Mouse (Mus musculus) liver, embryonic 11.5 days (tissue): Measurements from ENCODE around the gene Ccdc122. TPM values are rescaled to one million over a fixed set of nuclear protein-coding genes. Genes with fewer than 3 reads are reported as not detected.
"Not testable (repeated sequence)": the region's sequence is repeated elsewhere in the genome, so short reads cannot be mapped to it uniquely, and the experiment has no call there.

Experiments used
- ATAC-seq: fragments of 200-750 bp; cut with Nextera tagmentation; replicated peaks from 2 replicates; pipeline ENCODE4 v1.8.0; 2017; ENCODE audit warnings: moderate number of reproducible peaks, mild to moderate bottlenecking, moderate TSS enrichment, moderate library complexity; ENCODE audit not compliant: low FRiP score
- DNase-seq: peaks from one replicate; pipeline ENCODE4 v3.0.0-alpha.2; 2017; ENCODE audit warnings: low spot score
- H3K27ac ChIP-seq: fragments of 300-500 bp; sonication (generic); 2 replicates; pipeline ENCODE4 v1.5.1; 2014; ENCODE audit warnings: mild to moderate bottlenecking, low read depth, low read length, control low read depth
- H3K27me3 ChIP-seq: fragments of 300-500 bp; sonication (generic); replicated peaks from 2 replicates; pipeline ENCODE4 v1.6.1; 2014; ENCODE audit warnings: low read length, mixed read lengths; ENCODE audit not compliant: control insufficient read depth, insufficient read depth
- H3K36me3 ChIP-seq: fragments of 300-500 bp; sonication (generic); 2 replicates; pipeline ENCODE4 v1.6.1; 2014; ENCODE audit warnings: mild to moderate bottlenecking, low read length, moderate library complexity, mixed read lengths; ENCODE audit not compliant: control insufficient read depth, insufficient read depth
- H3K4me1 ChIP-seq: fragments of 300-500 bp; sonication (generic); replicated peaks from 2 replicates; pipeline ENCODE4 v1.6.1; 2014; ENCODE audit warnings: low read length, mixed read lengths; ENCODE audit not compliant: control insufficient read depth, insufficient read depth
- H3K4me2 ChIP-seq: fragments of 300-500 bp; sonication (generic); 2 replicates; pipeline ENCODE4 v1.6.1; 2014; ENCODE audit warnings: mild to moderate bottlenecking, control low read depth, moderate library complexity
- H3K4me3 ChIP-seq: fragments of 300-500 bp; sonication (generic); 2 replicates; pipeline ENCODE4 v1.5.1; 2014; ENCODE audit warnings: low read depth, low read length, control low read depth
- H3K9ac ChIP-seq: fragments of 300-500 bp; sonication (generic); 2 replicates; pipeline ENCODE4 v1.6.1; 2014; ENCODE audit warnings: low read depth, low read length, control low read depth
- H3K9me3 ChIP-seq: fragments of 300-500 bp; sonication (generic); 2 replicates; pipeline ENCODE4 v1.6.1; 2016; ENCODE audit warnings: low read length, inconsistent platforms, mixed read lengths; ENCODE audit not compliant: control insufficient read depth
- WGBS: fragments of 180-500 bp; shearing (Covaris S2); extraction: QIAGEN DNeasy Blood & Tissue Kit; methylation state at CpG from one replicate; pipeline ENCODE4 v1.1.7; 2014; 5-methylcytosine and 5-hydroxymethylcytosine counted together
- polyA plus RNA-seq: library from polyadenylated mRNA; unstranded; fragments of >200 nt; fragmentation: Nextera tagmentation; extraction: Ambion mirVana; gene quantifications from 2 replicates; pipeline ENCODE4 v1.2.1, GENCODE M21; 2014

The Ccdc122 gene
- polyA plus RNA-seq, 1 experiment from 2014 or later = 2.3 TPM

DNA sequence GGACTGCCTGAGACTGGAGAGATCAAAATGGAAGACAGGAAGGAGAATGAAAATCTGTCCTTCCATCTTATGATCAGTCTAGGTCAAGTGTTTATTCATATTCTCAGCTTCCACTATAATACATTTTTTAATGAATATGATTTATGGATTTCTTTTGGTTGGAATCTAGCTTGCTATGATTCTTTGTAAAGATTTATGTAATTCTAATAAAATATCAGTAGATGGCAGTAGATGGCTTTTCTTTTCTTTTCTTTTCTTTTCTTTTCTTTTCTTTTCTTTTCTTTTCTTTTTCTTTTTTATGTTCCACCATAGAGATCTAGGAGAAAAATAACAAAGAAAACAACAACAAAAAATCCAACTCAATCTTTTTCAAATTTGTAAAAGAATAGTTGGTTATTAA, 16.7 kb downstream of the Ccdc122 start:
- DNase-seq = no peak
- no peaks in the 10 kb centered on the region for H3K4me1 ChIP-seq

DNA sequence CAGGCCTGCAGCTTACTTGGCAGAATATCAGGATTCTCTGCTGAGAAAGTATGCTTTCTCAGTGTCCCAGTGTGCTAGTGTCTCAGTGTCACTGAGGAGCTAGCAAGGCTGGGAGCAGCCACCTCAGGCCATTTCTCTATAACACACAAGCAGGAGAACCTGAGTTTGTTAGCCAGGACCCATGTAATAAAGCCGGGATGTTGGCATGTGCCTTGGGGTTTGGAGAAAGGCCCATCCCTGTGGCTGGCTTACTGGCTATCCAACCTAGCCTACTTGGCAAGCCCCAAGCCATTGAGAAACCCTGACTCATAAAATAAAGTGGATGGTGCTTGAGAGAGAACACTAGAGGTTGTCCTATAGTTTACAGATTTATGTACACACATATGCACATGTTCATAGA, 32.8 kb downstream of the Ccdc122 start:
- WGBS = 94% methylated on average over 1 of the region's 1 CpGs
- DNase-seq (no peak), ATAC-seq (no peak)
- no peak overlapping the region for H3K4me2 ChIP-seq
- H3K36me3 ChIP-seq = no peaks in the 10 kb centered on the region
- no peak overlapping the region for H3K9ac ChIP-seq
- no peaks in the 10 kb centered on the region for H3K27me3 ChIP-seq
- H3K9me3 ChIP-seq = no peaks in the 10 kb centered on the region
- H3K4me1 ChIP-seq = no peaks in the 10 kb centered on the region
- no peak overlapping the region for H3K27ac ChIP-seq
- H3K4me3 ChIP-seq = no peak overlapping the region

More for the DNA sequence above, 16.7 kb downstream of the Ccdc122 start:
- Histone ChIP-seq H3K9ac (no peak overlapping the region), H3K9me3 (no peaks in the 10 kb centered on the region), H3K36me3 (no peaks in the 10 kb centered on the region), H3K4me2 (no peak overlapping the region), H3K4me3 (no peak overlapping the region), H3K27me3 (no peaks in the 10 kb centered on the region), H3K27ac (no peak overlapping the region)
- no peak for ATAC-seq

- H3K4me2 ChIP-seq = no peak overlapping the region
- H3K9me3 ChIP-seq = no peaks in the 10 kb centered on the region
- H3K9ac ChIP-seq = no peak overlapping the region
- no peak overlapping the region for H3K4me3 ChIP-seq
- WGBS = 82% methylated on average over 5 of the region's 5 CpGs
- ATAC-seq = no peak
- H3K4me1 ChIP-seq = no peaks in the 10 kb centered on the region
- DNase-seq = no peak
- no peaks in the 10 kb centered on the region for H3K36me3 ChIP-seq
- H3K27ac ChIP-seq = no peak overlapping the region
- no peaks in the 10 kb centered on the region for H3K27me3 ChIP-seq
Observed at GRCm38 (mm10) chr14:77081248-77081647, 44.7 kb downstream of the Ccdc122 start.

- no peak overlapping the region for H3K4me2 ChIP-seq
- H3K9ac ChIP-seq = no peak overlapping the region
- H3K4me3 ChIP-seq = no peak overlapping the region
- no peaks in the 10 kb centered on the region for H3K27me3 ChIP-seq
- H3K27ac ChIP-seq = no peak overlapping the region
- no peaks in the 10 kb centered on the region for H3K36me3 ChIP-seq
- no peaks in the 10 kb centered on the region for H3K9me3 ChIP-seq
- no peaks in the 10 kb centered on the region for H3K4me1 ChIP-seq
- ATAC-seq (no peak), DNase-seq (no peak)
- WGBS = 77% methylated on average over 2 of the region's 2 CpGs
Observed at GRCm38 (mm10) chr14:77100285-77100684, 63.7 kb downstream of the Ccdc122 start.

GRCm38 (mm10) chr14:77110622-77111021, 74.0 kb downstream of the Ccdc122 start:
- not testable (repeated sequence) for H3K27ac ChIP-seq, H3K4me1 ChIP-seq, DNase-seq, H3K36me3 ChIP-seq, ATAC-seq, H3K9me3 ChIP-seq, H3K9ac ChIP-seq, H3K27me3 ChIP-seq, H3K4me2 ChIP-seq, H3K4me3 ChIP-seq
- 79% methylated on average over 5 of the region's 5 CpGs for WGBS

GRCm38 (mm10) chr14:77130612-77131011, 94.0 kb downstream of the Ccdc122 start:
- ATAC-seq (peak; percentile 66; the same call in 1 of the 2 replicates), DNase-seq (no peak)
- 75% methylated on average over 5 of the region's 5 CpGs for WGBS
- H3K4me1 ChIP-seq = no peaks in the 10 kb centered on the region
- H3K27me3 ChIP-seq = no peaks in the 10 kb centered on the region
- H3K27ac ChIP-seq = no peak overlapping the region
- H3K36me3 ChIP-seq = no peaks in the 10 kb centered on the region
- no peak overlapping the region for H3K4me2 ChIP-seq
- H3K4me3 ChIP-seq = no peak overlapping the region
- H3K9me3 ChIP-seq = no peaks in the 10 kb centered on the region
- no peak overlapping the region for H3K9ac ChIP-seq

GRCm38 (mm10) chr14:77136936-77137335, 100.4 kb downstream of the Ccdc122 start:
- WGBS = 64% methylated on average over 6 of the region's 6 CpGs
- Histone ChIP-seq H3K27me3 (no peaks in the 10 kb centered on the region), H3K9me3 (no peaks in the 10 kb centered on the region), H3K4me3 (no peak overlapping the region), H3K27ac (no peak overlapping the region), H3K4me1 (no peaks in the 10 kb centered on the region), H3K36me3 (no peaks in the 10 kb centered on the region), H3K9ac (no peak overlapping the region), H3K4me2 (no peak overlapping the region)
- no peak for ATAC-seq
- no peak for DNase-seq

DNA sequence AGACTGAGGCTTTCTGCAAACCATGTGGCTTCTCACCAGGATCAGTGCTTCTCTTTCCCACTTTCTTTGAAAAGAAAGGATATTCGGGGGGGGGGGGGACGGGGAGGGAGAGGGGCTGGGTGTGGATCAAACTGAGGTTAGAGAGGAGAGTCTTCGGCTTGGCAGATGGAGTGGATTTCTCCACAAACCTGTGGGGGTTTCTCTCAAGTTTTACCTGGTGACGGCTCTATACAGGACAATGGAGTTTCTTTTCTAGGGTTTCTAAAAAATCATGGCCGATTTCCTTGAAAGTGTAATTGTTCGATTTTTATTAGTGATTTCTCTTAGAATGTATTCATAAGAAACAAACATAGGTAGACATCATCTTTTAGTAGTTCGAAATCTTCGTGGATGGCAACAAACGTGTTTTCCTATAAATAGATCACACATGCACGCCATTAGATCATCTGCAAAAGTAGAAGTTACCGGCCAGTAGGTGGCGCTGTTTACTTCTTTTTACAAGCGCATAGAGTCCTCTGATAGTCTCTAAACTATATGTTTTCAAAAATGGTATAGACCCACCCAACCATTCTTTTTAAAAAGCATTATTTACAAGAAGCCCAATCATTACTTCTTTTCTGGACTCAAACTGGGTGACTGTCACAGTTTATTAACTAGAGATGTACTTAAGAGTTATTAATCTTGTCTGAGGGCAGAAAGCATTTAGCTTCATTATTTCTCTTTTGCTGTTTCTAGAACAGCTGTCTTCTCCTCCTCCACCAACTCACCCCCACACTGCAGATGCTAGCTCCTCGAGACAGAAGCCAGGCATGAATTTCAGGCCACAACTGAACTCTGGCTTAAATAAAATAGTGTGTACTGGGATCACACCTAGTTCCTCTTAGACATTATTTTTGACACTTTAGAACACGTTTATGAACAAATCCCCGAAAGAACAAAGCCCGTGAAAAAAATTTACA, 105.0 kb downstream of the Ccdc122 start:
- H3K27me3 ChIP-seq = no peaks in the 10 kb centered on the region
- H3K4me1 ChIP-seq = no peaks in the 10 kb centered on the region
- DNase-seq (peak; percentile 55), ATAC-seq (peak; percentile 53; the same call in 1 of the 2 replicates)
- H3K9ac ChIP-seq = no peak overlapping the region
- no peak overlapping the region for H3K4me3 ChIP-seq
- H3K27ac ChIP-seq = no peak overlapping the region
- H3K9me3 ChIP-seq = no peaks in the 10 kb centered on the region
- WGBS = 28% methylated on average over 16 of the region's 17 CpGs
- H3K36me3 ChIP-seq = no peaks in the 10 kb centered on the region
- H3K4me2 ChIP-seq = no peak overlapping the region

DNA sequence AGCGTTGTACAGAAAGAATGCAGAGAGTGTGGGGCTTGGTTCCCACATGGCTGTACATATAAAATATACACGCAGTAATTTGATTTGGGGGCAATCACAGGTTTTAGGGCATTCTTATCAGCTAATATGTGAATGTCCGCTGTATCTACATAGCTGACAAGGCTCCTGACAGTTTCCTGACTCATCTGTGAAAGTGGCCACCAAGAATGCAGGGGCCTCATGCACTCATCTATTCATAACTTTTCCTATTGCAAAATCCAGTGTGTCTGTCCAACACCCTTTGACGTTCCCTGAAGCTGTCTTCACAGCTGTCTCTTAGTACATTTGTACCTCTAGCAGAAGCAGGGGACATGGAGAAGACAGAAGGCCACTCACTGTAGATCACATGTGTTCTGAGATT, 108.5 kb downstream of the Ccdc122 start:
- no peak overlapping the region for H3K9ac ChIP-seq
- no peaks in the 10 kb centered on the region for H3K36me3 ChIP-seq
- no peak overlapping the region for H3K4me2 ChIP-seq
- H3K4me3 ChIP-seq = no peak overlapping the region
- ATAC-seq (no peak), DNase-seq (no peak)
- no peak overlapping the region for H3K27ac ChIP-seq
- H3K4me1 ChIP-seq = no peaks in the 10 kb centered on the region
- H3K27me3 ChIP-seq = no peaks in the 10 kb centered on the region
- 50% methylated on average over 4 of the region's 4 CpGs for WGBS
- no peaks in the 10 kb centered on the region for H3K9me3 ChIP-seq
